Mouse (Mus musculus): ENCODE measurements at regions not wholly inside any gene's neighbourhood (a gene's known extent, or its start where the extent isn't known, plus 50 kb on each side); places are given as distances from the start of the nearest gene placed in this dataset.

GRCm38 (mm10) chr13:52702201-52702611, 119.2 kb downstream of the Syk start:
- ATAC-seq (ENCODE audit: poor library complexity, severe bottlenecking): no peak

GRCm38 (mm10) chr13:52703401-52704164, 120.6 kb downstream of the Syk start:
- peak; percentile 73 for ATAC-seq (ENCODE audit: poor library complexity, severe bottlenecking)

- ATAC-seq (ENCODE audit: poor library complexity, severe bottlenecking): no peak
Measured at GRCm38 (mm10) chr13:52704673-52705072, 121.7 kb downstream of the Syk start.

- ATAC-seq (ENCODE audit: poor library complexity, severe bottlenecking): no peak
Measured at GRCm38 (mm10) chr13:52709580-52709979, 126.6 kb downstream of the Syk start.

GRCm38 (mm10) chr13:52711713-52712369, 128.9 kb downstream of the Syk start:
- peak; percentile 93 for ATAC-seq (ENCODE audit: poor library complexity, severe bottlenecking)

GRCm38 (mm10) chr13:52721463-52721862, 138.5 kb downstream of the Syk start:
- ATAC-seq (ENCODE audit: poor library complexity, severe bottlenecking): peak; percentile 76

DNA sequence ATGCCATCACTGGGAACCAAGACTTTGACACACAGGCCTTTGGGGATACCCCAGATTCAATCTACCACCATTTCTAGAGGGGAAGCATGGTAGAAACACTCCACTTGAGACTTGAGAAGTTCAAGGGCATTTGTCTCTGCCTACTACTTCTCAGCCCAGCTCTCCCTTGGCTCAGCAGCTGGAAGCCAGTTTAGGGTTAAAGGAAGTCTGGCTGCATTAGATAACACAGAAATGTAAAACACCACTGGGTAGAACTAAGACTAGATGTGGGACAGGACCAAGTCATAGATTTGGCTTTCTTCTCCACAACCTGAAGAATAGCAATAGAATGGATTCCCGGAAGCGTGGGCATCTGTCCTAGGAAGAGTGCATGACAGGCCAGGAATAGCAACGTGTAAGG, 139.7 kb downstream of the Syk start:
- no peak for ATAC-seq (ENCODE audit: poor library complexity, severe bottlenecking)

GRCm38 (mm10) chr13:52726043-52726442, 143.1 kb downstream of the Syk start:
- ATAC-seq (ENCODE audit: poor library complexity, severe bottlenecking): no peak

DNA sequence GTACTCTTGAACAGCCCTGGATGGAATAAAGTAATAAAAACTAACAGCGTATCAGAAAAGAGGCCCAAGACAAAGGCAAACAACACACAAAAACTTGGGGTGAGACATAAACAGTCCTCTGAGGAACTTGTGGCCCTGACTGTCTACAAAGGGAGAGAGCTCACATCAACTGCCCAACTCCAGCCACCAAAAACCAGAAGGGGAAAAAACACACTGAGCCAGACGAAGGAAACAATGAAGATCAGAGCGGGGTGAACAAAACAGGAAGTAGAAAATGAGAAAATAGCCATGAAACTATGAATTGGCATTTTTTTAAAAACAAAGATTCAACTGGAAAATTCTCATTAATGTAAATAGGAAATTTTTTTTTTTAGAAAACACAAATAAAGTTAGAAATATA, 143.6 kb downstream of the Syk start:
- ATAC-seq (ENCODE audit: poor library complexity, severe bottlenecking): no peak

DNA sequence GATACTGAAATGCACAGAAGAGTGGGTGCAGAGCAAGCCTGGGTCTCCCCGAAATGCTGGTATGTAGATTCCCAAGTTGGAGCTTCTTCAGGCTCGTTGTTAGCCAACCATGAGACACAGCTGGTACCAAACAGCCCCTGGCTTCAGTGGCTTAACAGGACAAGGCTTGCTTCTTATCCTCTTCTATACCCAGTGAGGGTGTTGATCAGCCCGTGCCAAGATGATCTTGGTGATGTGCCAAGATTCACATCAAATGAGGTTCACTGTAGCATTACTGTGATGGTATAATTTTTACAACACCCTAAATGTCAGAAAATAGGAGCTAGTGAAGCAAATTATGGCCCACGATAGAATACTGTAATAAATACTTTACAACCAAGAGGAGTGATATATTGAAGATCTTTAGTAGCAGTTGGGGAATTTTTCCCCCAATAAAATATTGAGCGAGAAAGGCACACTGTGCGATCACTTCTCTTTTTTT, 152.5 kb downstream of the Syk start:
- no peak for ATAC-seq (ENCODE audit: poor library complexity, severe bottlenecking)

DNA sequence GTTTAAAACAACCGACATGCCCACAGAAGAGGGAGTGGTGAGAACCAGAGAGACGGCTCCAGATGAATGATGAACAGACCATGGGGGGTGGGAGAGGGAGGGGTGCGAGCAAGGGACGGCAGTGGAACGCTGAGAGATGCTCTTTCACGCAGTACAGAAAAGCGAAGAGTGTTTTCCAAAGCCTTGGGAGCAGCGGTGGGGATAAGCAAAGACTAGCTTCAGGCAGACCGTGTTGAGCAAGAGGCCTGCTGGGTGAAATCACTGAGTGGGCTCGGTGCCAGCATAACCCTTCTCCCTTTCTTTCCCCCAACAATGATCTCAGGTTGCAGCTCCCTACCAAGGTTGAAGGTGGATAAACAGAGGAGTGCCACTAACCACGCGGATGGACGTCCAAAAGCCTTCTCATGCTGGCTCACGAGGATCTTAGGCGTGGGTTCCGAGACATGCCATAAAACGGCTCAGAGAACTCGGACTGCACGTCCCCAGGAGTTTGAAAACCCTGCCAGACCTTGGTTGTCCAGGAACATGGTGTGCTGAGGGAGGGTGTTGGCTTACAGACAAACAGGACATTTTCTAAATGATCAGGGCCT, 153.1 kb downstream of the Syk start:
- ATAC-seq (ENCODE audit: poor library complexity, severe bottlenecking): peak; percentile 38

- no peak for ATAC-seq (ENCODE audit: poor library complexity, severe bottlenecking)
Measured at GRCm38 (mm10) chr13:52738095-52738660, 155.2 kb downstream of the Syk start.

DNA sequence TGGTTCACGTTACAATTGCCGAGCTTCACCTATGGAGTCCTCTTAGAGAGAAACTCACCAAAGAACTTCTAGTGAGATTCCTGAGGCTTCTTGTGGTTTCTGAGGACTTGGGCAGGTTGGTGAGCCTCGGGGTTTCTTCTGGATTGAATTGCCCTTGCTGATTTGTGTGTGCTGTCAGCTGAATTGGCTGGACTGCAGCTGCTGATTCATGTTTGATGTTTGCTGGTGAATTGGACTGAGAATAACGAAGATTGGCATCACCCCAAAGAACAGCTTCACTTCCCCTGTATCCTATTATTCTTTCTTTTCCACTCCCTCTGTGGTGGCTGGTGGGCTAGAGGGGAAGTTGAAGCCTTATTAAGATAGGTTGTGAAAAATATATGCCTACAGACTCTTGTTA, 158.4 kb downstream of the Syk start:
- no peak for ATAC-seq (ENCODE audit: poor library complexity, severe bottlenecking)

DNA sequence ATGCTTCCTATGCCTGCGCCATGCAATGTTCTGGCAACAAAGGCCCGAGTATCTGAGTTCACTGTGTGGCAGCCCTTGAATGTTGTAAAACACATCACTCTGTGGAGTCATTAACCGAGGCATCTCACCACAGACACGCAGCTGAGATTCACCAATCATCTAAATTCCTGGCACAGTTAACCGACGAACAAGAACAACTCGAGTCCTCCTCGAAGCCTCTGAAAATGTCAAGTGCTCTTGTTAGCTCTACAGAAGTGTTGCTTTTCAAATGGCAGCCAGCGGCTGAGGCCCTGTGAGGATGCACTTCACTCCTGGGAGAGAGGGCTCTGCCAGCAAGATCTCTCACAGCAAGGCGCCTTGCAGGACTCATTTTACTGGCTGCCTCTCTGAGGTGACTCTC, 173.0 kb downstream of the Syk start:
- ATAC-seq (ENCODE audit: poor library complexity, severe bottlenecking): no peak

DNA sequence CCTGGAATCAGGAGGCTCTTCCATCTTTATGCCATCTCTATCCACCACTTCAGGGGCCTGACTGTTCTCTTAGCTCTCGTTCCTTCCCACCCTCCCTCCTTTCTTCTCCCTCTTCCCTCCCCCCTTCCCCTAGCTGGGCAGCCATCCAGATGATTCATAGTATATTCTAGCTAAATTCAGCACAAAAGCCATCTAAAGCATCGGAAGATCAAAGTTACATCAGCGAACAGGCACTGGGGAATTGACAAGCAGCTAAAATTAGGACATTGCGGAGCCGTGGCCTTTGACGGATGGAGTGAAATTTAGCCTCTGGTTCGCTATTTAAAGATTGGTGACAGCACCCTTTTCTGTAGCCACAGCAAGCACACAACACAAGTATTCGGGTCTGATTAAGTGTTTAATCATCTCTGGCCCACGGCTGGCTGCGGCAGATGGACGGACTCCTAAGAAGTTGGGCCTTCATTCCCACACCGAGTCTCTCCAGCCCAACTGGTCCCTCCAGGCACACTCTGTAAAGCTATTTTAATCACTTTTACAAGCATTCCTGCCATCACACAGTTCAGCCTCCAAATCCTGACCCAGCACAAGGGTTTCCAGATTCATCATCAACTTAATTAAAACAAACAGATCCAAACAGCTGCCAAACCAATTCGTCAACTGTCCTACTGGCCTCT, 163.8 kb downstream of the Auh start:
- no peak for ATAC-seq (ENCODE audit: poor library complexity, severe bottlenecking)

DNA sequence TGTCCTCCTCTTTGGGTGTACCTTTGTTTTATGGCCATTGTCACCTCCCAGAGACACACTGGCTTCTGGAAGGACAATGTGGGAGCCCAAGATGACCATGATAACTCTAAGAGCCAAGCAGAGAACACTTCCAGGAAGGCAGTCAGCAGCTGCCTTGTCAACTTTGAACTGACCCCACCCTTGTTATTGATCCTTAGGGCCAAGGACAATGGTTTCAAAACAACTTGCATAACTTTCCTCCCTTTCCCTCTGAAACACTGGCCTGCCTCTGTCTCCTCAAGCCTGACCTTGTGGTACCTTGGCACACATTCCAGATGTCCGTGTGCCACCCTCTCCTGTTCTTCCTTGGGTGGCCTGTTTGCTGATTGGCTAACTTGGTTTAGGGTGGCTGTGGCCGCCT, 163.2 kb downstream of the Auh start:
- ATAC-seq (ENCODE audit: poor library complexity, severe bottlenecking): no peak

GRCm38 (mm10) chr13:52769956-52770355, 159.5 kb downstream of the Auh start:
- ATAC-seq (ENCODE audit: poor library complexity, severe bottlenecking): no peak

GRCm38 (mm10) chr13:52771518-52771917, 158.0 kb downstream of the Auh start:
- ATAC-seq (ENCODE audit: poor library complexity, severe bottlenecking): no peak

- no peak for ATAC-seq (ENCODE audit: poor library complexity, severe bottlenecking)
Measured at GRCm38 (mm10) chr13:52772081-52772480, 157.4 kb downstream of the Auh start.

DNA sequence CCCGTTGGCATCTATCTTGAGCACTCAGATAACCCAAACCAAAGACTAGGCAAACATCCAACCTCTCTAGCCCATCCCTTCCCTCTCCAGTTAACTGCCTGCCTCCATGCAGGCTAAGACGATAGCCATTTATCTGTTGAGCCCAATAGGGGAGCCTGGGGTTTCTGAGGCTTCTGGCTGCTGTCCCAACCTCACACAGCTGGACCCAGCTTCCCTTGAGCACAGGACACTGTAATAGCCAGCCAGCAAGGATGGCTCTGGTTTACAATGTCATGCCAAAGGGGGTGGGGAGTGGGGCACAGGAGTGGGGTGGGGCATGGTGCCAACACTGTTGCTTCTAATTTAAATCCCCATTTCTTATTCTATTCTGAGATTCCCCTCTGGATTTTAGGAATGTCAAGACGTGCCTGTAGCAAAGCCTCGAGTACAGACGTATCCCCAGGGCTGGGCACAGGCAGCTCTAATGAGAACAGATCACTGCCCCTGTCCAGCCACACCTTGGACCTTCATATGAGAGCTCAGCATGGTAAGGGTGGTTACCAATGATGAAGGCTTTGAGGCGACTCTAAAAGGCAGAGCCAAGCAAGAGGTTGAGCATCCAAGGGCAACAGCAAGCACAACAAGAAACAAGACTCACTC, 152.0 kb downstream of the Auh start:
- no peak for ATAC-seq (ENCODE audit: poor library complexity, severe bottlenecking)

DNA sequence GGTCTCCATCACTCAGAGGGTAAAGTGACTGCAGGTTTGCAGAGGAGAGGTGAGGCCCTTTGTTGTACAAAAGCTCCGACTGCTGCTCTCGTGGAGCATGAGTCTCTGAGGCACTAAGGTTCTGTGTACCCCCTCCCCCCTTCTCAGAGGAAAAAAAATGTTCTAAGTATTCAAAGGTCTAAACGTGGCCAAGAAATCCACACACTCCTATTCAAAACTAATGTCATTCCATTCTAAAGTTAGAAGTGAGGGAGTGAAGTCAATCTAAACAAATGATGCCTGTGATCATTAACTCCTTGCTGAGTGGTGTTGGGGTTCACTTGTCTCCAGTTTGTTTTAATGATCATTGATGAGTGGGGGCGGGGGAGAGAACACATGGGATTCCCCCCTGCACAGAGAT, 150.6 kb downstream of the Auh start:
- ATAC-seq (ENCODE audit: poor library complexity, severe bottlenecking): no peak
